ENCODE assay signal across 20 mouse cellular contexts in genomic region chr11:69260111-69260510, GRCm38 (mm10). TPM values are rescaled to one million over a fixed set of nuclear protein-coding genes. Genes with fewer than 3 reads are reported as not detected.
DNase-seq lines count a peak whose midpoint lies in the region; ATAC-seq and TF ChIP-seq lines count a peak whose summit lies in the region.
"Had no signal": no experiment of that assay in that cellular context is flagged by ENCODE, and none has a peak within 500 bp of the region (broad histone marks: within the 10 kb centered on the region; RNA-seq: fewer than 3 reads in every experiment).

No protein-coding gene starts in this region.

- no peak overlapping the region for H3K9ac ChIP-seq in kidney, embryonic 14.5 days (ENCODE audit: low read depth, low read length)
- H3K9ac ChIP-seq: embryonic facial prominence, embryonic 15.5 days; heart, embryonic 12.5 days; hindbrain, embryonic 15.5 days had no signal

- H3K79me3 ChIP-seq in C2C12 (ENCODE audit: low read depth) = no peaks in the 10 kb centered on the region

- 57% methylated on average over 1 of the region's 1 CpGs for WGBS in olfactory bulb, adult 2 months
- 91% methylated on average over 1 of the region's 1 CpGs for WGBS in kidney, embryonic 14.5 days

- H3K9me3 ChIP-seq in kidney, embryonic 14.5 days (ENCODE audit: control insufficient read depth, low read length) = no peaks in the 10 kb centered on the region
- H3K9me3 ChIP-seq: embryonic facial prominence, embryonic 15.5 days; heart, embryonic 12.5 days; hindbrain, embryonic 10.5 days; hindbrain, embryonic 15.5 days had no signal

- peaks cover 29% of the 10 kb centered on the region for H3K4me1 ChIP-seq in bone marrow macrophage, adult 2 months (ENCODE audit: control insufficient read depth, insufficient read depth, low read length)
- H3K4me1 ChIP-seq in olfactory bulb, adult 2 months (ENCODE audit: control insufficient read depth, insufficient read depth, low read length) = peaks cover 18% of the 10 kb centered on the region
- H3K4me1 ChIP-seq in kidney, embryonic 14.5 days (ENCODE audit: control insufficient read depth, insufficient read depth, low read length) = no peaks in the 10 kb centered on the region
- H3K4me1 ChIP-seq: heart, embryonic 12.5 days had no signal

- peak overlapping the region; percentile 92 for H3K27ac ChIP-seq in bone marrow macrophage, adult 2 months (ENCODE audit: insufficient read depth, low read depth, low read length)
- H3K27ac ChIP-seq in olfactory bulb, adult 2 months (ENCODE audit: insufficient read depth, low read depth, low read length) = peak overlapping the region; percentile 17; the same call in 1 of the 2 replicates
- H3K27ac ChIP-seq in kidney, embryonic 14.5 days (ENCODE audit: low read depth, low read length) = no peak overlapping the region
- H3K27ac ChIP-seq: embryonic facial prominence, embryonic 15.5 days; hindbrain, embryonic 10.5 days; hindbrain, embryonic 15.5 days had no signal

- no peak overlapping the region for H3K4me2 ChIP-seq in kidney, embryonic 14.5 days (replicated peaks; ENCODE audit: low read depth, low read length)
- H3K4me2 ChIP-seq: embryonic facial prominence, embryonic 15.5 days; heart, embryonic 12.5 days; hindbrain, embryonic 15.5 days had no signal

- H3K27me3 ChIP-seq in C2C12 (ENCODE audit: control insufficient read depth, insufficient read depth, insufficient read length) = no peaks in the 10 kb centered on the region
- H3K27me3 ChIP-seq in kidney, embryonic 14.5 days (ENCODE audit: control insufficient read depth, insufficient read depth, low read length) = no peaks in the 10 kb centered on the region
- H3K27me3 ChIP-seq: embryonic facial prominence, embryonic 15.5 days; hindbrain, embryonic 15.5 days had no signal

- H3K79me2 ChIP-seq in C2C12 (ENCODE audit: control insufficient read depth, insufficient read depth) = no peaks in the 10 kb centered on the region

- no peaks in the 10 kb centered on the region for H3K36me3 ChIP-seq in C2C12 (ENCODE audit: control insufficient read depth, insufficient read depth)
- no peaks in the 10 kb centered on the region for H3K36me3 ChIP-seq in kidney, embryonic 14.5 days (ENCODE audit: control insufficient read depth, insufficient read depth, low read length)
- H3K36me3 ChIP-seq: embryonic facial prominence, embryonic 15.5 days; heart, embryonic 12.5 days; hindbrain, embryonic 10.5 days; hindbrain, embryonic 15.5 days had no signal

- DNase-seq in adrenal gland, postnatal 25 days = peak; percentile 41
- no peak for DNase-seq in adrenal gland, adult 8-10 months
- DNase-seq in gastrocnemius, postnatal 10 days = no peak
- DNase-seq: B cell, adult 2 months; cerebellum, adult 2 months; cerebellum, postnatal 10 days; embryo, embryonic 11 days; gastrocnemius, postnatal 14 days; kidney, adult 2 months had no signal

- no peak overlapping the region for H3ac ChIP-seq in C2C12 (ENCODE audit: control insufficient read depth, insufficient read length, low read depth)

- H3K4me3 ChIP-seq in C2C12 (ENCODE audit: insufficient read depth, poor library complexity, severe bottlenecking) = no peak overlapping the region
- H3K4me3 ChIP-seq in bone marrow macrophage, adult 2 months (ENCODE audit: insufficient read depth, low read length) = no peak overlapping the region
- H3K4me3 ChIP-seq in olfactory bulb, adult 2 months (ENCODE audit: insufficient read depth, low read depth, low read length) = no peak overlapping the region
- no peak overlapping the region for H3K4me3 ChIP-seq in kidney, embryonic 14.5 days (ENCODE audit: low read length)
- H3K4me3 ChIP-seq: embryonic facial prominence, embryonic 15.5 days; heart, embryonic 12.5 days; hindbrain, embryonic 10.5 days; hindbrain, embryonic 15.5 days had no signal

- no peak for ATAC-seq in kidney, embryonic 14.5 days (ENCODE audit: low FRiP score, low TSS enrichment)
- ATAC-seq: forebrain, embryonic 16.5 days; intestine, embryonic 16.5 days had no signal

- TF ChIP-seq CTCF in C2C12 (IDR thresholded peaks at IDR 0.05; ENCODE audit: control insufficient read depth, insufficient read depth, insufficient read length) = no peak
- TF ChIP-seq CTCF in bone marrow macrophage, adult 2 months (IDR thresholded peaks at IDR 0.05; ENCODE audit: low read depth, low read length) = no peak
- no peak for TF ChIP-seq CTCF in olfactory bulb, adult 2 months (IDR thresholded peaks at IDR 0.05; ENCODE audit: insufficient read depth, low read depth, low read length)

- no peak for TF ChIP-seq POLR2A in bone marrow macrophage, adult 2 months (IDR thresholded peaks at IDR 0.05; ENCODE audit: borderline replicate concordance, low read depth, low read length)
- no peak for TF ChIP-seq POLR2A in olfactory bulb, adult 2 months (IDR thresholded peaks at IDR 0.05; ENCODE audit: insufficient read depth, low read depth, low read length)

TF ChIP-seq in C2C12, 6 proteins besides CTCF, POLR2A, EP300 and RAD21:
- TF ChIP-seq MYOD1 (IDR thresholded peaks at IDR 0.05; ENCODE audit: control insufficient read depth, insufficient read length, low read depth) (no peak), FOSL1 (IDR thresholded peaks at IDR 0.05; ENCODE audit: insufficient read depth, low read length, poor library complexity, severe bottlenecking) (peak; percentile 40), MYOG (IDR thresholded peaks at IDR 0.05; ENCODE audit: control insufficient read depth, extremely low read depth, insufficient read length) (no peak), MAX (IDR thresholded peaks at IDR 0.05) (peak; percentile 79), USF1 (IDR thresholded peaks at IDR 0.05; ENCODE audit: low read depth) (no peak)

RNA-seq across cellular contexts. Expression of gene Gucy2e, which starts 23.3 kb away (rescaled TPM):
- not detected in 2 replicates for total RNA-seq in adrenal gland, postnatal 25 days (2021)
- not detected for total RNA-seq in adrenal gland, adult 8-10 months (2022)
- not detected for polyA plus RNA-seq in C2C12 (2012; fragmentation: generic; extraction: Trizol)
- polyA plus RNA-seq in bone marrow macrophage, adult 2 months (2012; ENCODE audit: insufficient read depth, insufficient read length, missing spikeins) = not detected in 2 replicates
- polyA plus RNA-seq in olfactory bulb, adult 2 months (2012; ENCODE audit: insufficient read depth, insufficient read length, low replicate concordance, missing spikeins) = not detected in 2 replicates
- 0.07 and 0.11 TPM in 2 replicates for polyA plus RNA-seq in kidney, embryonic 14.5 days (2014; fragmentation: Nextera tagmentation; extraction: Ambion mirVana)
- not detected for total RNA-seq in gastrocnemius, postnatal 10 days (2021)
- total RNA-seq: gastrocnemius, postnatal 14 days had no signal
- polyA plus RNA-seq: embryonic facial prominence, embryonic 11.5 days had no signal
